Mouse (Mus musculus): ENCODE measurements around the gene Cutc. TPM values are rescaled to one million over a fixed set of nuclear protein-coding genes. Genes with fewer than 3 reads are reported as not detected.

Cutc gene
- 10.9 and 11.7 TPM in 2 replicates for polyA plus RNA-seq (2016; fragmentation: Nextera tagmentation; extraction: Ambion mirVana)

- peaks cover 28% of the 10 kb centered on the region for H3K36me3 ChIP-seq (replicated peaks)
- H3K27ac ChIP-seq, result peak within 1 kb of the TSS; percentile 97
- under 1% methylated on average over 62 of the region's 62 CpGs for WGBS
- ATAC-seq (ENCODE audit: low FRiP score), result peak; percentile 91
- no peaks in the 10 kb centered on the region for H3K27me3 ChIP-seq
- peaks cover 13% of the 10 kb centered on the region for H3K4me1 ChIP-seq
- peak within 1 kb of the TSS; percentile 68 for H3K4me2 ChIP-seq
- H3K9me3 ChIP-seq, result no peaks in the 10 kb centered on the region
- H3K9ac ChIP-seq, result peak within 1 kb of the TSS; percentile 72
- H3K4me3 ChIP-seq (replicated peaks), result peak within 1 kb of the TSS; percentile 65
Observed at GRCm38 (mm10) chr19:43752489-43753225, at the start of gene Cutc, which contains the start of gene Cox15. Cutc (plus strand) TSS chr19:43752996. Cox15 (minus strand) TSS chr19:43753000.

GRCm38 (mm10) chr19:43704211-43704610, 48.6 kb upstream of the Cutc start:
- no peak for ATAC-seq (ENCODE audit: low FRiP score)
- no peak overlapping the region for H3K4me3 ChIP-seq (replicated peaks)
- H3K9ac ChIP-seq, result no peak overlapping the region
- H3K4me2 ChIP-seq, result no peak overlapping the region
- H3K9me3 ChIP-seq, result no peaks in the 10 kb centered on the region
- peaks cover 45% of the 10 kb centered on the region for H3K36me3 ChIP-seq (replicated peaks)
- no peaks in the 10 kb centered on the region for H3K4me1 ChIP-seq
- H3K27me3 ChIP-seq, result no peaks in the 10 kb centered on the region
- H3K27ac ChIP-seq, result no peak overlapping the region
- WGBS, result 93% methylated on average over 11 of the region's 11 CpGs

- ATAC-seq (ENCODE audit: low FRiP score), result no peak
- H3K27me3 ChIP-seq, result no peaks in the 10 kb centered on the region
- H3K4me1 ChIP-seq, result no peaks in the 10 kb centered on the region
- no peaks in the 10 kb centered on the region for H3K9me3 ChIP-seq
- 93% methylated on average over 17 of the region's 17 CpGs for WGBS
- no peak overlapping the region for H3K4me3 ChIP-seq (replicated peaks)
- no peak overlapping the region for H3K27ac ChIP-seq
- no peak overlapping the region for H3K4me2 ChIP-seq
- peaks cover 43% of the 10 kb centered on the region for H3K36me3 ChIP-seq (replicated peaks)
- H3K9ac ChIP-seq, result no peak overlapping the region
Observed at GRCm38 (mm10) chr19:43704787-43705497, 47.9 kb upstream of the Cutc start.

GRCm38 (mm10) chr19:43708206-43708605, 44.6 kb upstream of the Cutc start:
- Histone ChIP-seq H3K4me2 (no peak overlapping the region), H3K4me1 (no peaks in the 10 kb centered on the region), H3K4me3 (replicated peaks) (no peak overlapping the region), H3K36me3 (replicated peaks) (peaks cover 33% of the 10 kb centered on the region), H3K9ac (no peak overlapping the region), H3K27me3 (no peaks in the 10 kb centered on the region), H3K27ac (no peak overlapping the region), H3K9me3 (no peaks in the 10 kb centered on the region)
- 94% methylated on average over 7 of the region's 7 CpGs for WGBS
- no peak for ATAC-seq (ENCODE audit: low FRiP score)

DNA sequence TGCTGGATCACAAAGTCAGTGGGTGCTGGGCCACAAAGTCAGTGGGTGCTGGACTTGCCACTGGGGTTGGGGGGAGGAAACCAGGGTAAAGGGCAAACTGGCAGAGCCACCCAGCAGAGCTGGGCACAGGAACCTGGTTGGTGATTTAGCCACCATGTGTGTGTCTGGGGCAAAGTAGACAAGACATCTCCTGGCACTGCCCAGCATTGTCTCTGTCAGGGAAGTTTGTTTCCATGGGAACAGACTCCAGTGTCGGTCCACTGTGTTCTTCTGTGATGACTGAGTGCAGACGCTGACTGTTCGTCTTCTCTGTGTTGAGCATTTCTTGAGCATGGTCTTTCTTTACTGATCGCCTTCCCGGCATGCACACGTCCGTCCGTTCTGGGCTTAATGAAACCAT, 43.5 kb upstream of the Cutc start:
- no peak overlapping the region for H3K9ac ChIP-seq
- H3K27me3 ChIP-seq, result no peaks in the 10 kb centered on the region
- no peak overlapping the region for H3K4me2 ChIP-seq
- ATAC-seq (ENCODE audit: low FRiP score), result no peak
- H3K4me3 ChIP-seq (replicated peaks), result no peak overlapping the region
- H3K27ac ChIP-seq, result no peak overlapping the region
- peaks cover 31% of the 10 kb centered on the region for H3K36me3 ChIP-seq (replicated peaks)
- H3K9me3 ChIP-seq, result no peaks in the 10 kb centered on the region
- no peaks in the 10 kb centered on the region for H3K4me1 ChIP-seq
- WGBS, result 78% methylated on average over 8 of the region's 8 CpGs

GRCm38 (mm10) chr19:43711159-43711916, 41.5 kb upstream of the Cutc start:
- ATAC-seq (ENCODE audit: low FRiP score), result no peak
- H3K9me3 ChIP-seq, result no peaks in the 10 kb centered on the region
- no peak overlapping the region for H3K4me3 ChIP-seq (replicated peaks)
- H3K9ac ChIP-seq, result no peak overlapping the region
- H3K4me2 ChIP-seq, result no peak overlapping the region
- no peak overlapping the region for H3K27ac ChIP-seq
- no peaks in the 10 kb centered on the region for H3K4me1 ChIP-seq
- H3K36me3 ChIP-seq (replicated peaks), result peaks cover 11% of the 10 kb centered on the region
- 65% methylated on average over 22 of the region's 22 CpGs for WGBS
- H3K27me3 ChIP-seq, result no peaks in the 10 kb centered on the region

DNA sequence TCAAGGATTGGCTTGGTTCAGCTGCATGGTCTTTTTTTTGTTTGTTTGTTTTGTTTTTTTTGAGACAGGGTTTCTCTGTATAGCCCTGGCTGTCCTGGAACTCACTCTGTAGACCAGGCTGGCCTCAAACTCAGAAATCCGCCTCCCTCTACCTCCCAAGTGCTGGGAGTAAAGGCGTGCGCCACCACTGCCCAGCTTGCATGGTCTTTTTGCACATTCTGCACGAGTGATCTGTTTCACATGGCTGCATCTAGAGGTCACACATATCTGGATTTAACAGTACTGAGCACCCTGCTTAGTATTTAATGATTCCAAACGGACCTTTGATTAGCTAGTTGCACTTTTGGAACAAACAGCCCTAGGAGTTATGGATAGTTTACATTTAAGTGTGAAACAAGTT, 40.8 kb upstream of the Cutc start:
- no peaks in the 10 kb centered on the region for H3K4me1 ChIP-seq
- no peaks in the 10 kb centered on the region for H3K27me3 ChIP-seq
- no peak overlapping the region for H3K9ac ChIP-seq
- H3K27ac ChIP-seq, result no peak overlapping the region
- 79% methylated on average over 5 of the region's 5 CpGs for WGBS
- no peak for ATAC-seq (ENCODE audit: low FRiP score)
- peaks cover 9% of the 10 kb centered on the region for H3K36me3 ChIP-seq (replicated peaks)
- H3K9me3 ChIP-seq, result no peaks in the 10 kb centered on the region
- no peak overlapping the region for H3K4me3 ChIP-seq (replicated peaks)
- no peak overlapping the region for H3K4me2 ChIP-seq

DNA sequence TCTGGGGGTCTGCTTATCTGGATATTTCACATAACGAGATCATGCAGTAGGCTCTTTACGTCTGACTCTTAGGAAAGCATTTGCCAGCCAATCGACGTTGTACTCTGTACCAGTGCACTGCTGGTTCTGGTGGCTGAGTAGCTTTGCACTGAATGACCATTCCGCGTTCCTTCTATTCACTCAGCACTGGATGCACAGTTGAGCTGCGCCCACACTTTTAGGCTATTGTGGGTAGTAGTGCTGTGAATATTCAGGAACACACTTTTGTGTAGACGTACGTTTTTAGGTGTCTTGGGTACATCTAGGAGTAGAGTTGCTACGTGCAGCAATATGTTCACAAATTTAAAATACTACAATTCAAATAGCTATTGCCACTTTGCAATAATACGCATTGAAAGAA, 32.7 kb upstream of the Cutc start:
- ATAC-seq (ENCODE audit: low FRiP score), result no peak
- H3K36me3 ChIP-seq (replicated peaks), result peaks cover 45% of the 10 kb centered on the region

GRCm38 (mm10) chr19:43722891-43723290, 29.9 kb upstream of the Cutc start:
- ATAC-seq (ENCODE audit: low FRiP score), result no peak
- Histone ChIP-seq H3K36me3 (replicated peaks) (peaks cover 61% of the 10 kb centered on the region), H3K27me3 (no peaks in the 10 kb centered on the region), H3K4me2 (no peak overlapping the region), H3K27ac (no peak overlapping the region), H3K9me3 (no peaks in the 10 kb centered on the region), H3K9ac (no peak overlapping the region), H3K4me1 (no peaks in the 10 kb centered on the region), H3K4me3 (replicated peaks) (no peak overlapping the region)
- WGBS, result 68% methylated on average over 8 of the region's 8 CpGs

More for the DNA sequence above, 32.7 kb upstream of the Cutc start:
- no peak overlapping the region for H3K27ac ChIP-seq
- H3K4me2 ChIP-seq, result no peak overlapping the region
- no peaks in the 10 kb centered on the region for H3K9me3 ChIP-seq
- no peaks in the 10 kb centered on the region for H3K27me3 ChIP-seq
- no peak overlapping the region for H3K9ac ChIP-seq
- WGBS, result 94% methylated on average over 11 of the region's 11 CpGs
- no peak overlapping the region for H3K4me3 ChIP-seq (replicated peaks)
- H3K4me1 ChIP-seq, result no peaks in the 10 kb centered on the region

- H3K9ac ChIP-seq, result no peak overlapping the region
- no peaks in the 10 kb centered on the region for H3K27me3 ChIP-seq
- no peaks in the 10 kb centered on the region for H3K4me1 ChIP-seq
- H3K9me3 ChIP-seq, result no peaks in the 10 kb centered on the region
- 90% methylated on average over 10 of the region's 10 CpGs for WGBS
- H3K27ac ChIP-seq, result no peak overlapping the region
- peaks cover 61% of the 10 kb centered on the region for H3K36me3 ChIP-seq (replicated peaks)
- no peak overlapping the region for H3K4me3 ChIP-seq (replicated peaks)
- ATAC-seq (ENCODE audit: low FRiP score), result no peak
- no peak overlapping the region for H3K4me2 ChIP-seq
Observed at GRCm38 (mm10) chr19:43723501-43723900, 29.3 kb upstream of the Cutc start.

- Histone ChIP-seq H3K27me3 (no peaks in the 10 kb centered on the region), H3K4me2 (no peak overlapping the region), H3K9ac (no peak overlapping the region), H3K9me3 (no peaks in the 10 kb centered on the region), H3K36me3 (replicated peaks) (peaks cover 57% of the 10 kb centered on the region), H3K4me3 (replicated peaks) (no peak overlapping the region), H3K27ac (no peak overlapping the region), H3K4me1 (no peaks in the 10 kb centered on the region)
- no peak for ATAC-seq (ENCODE audit: low FRiP score)
- WGBS, result 94% methylated on average over 20 of the region's 20 CpGs
Observed at GRCm38 (mm10) chr19:43724194-43724593, 28.6 kb upstream of the Cutc start.

GRCm38 (mm10) chr19:43724821-43725220, 28.0 kb upstream of the Cutc start:
- 85% methylated on average over 7 of the region's 7 CpGs for WGBS
- Histone ChIP-seq H3K4me3 (replicated peaks) (no peak overlapping the region), H3K9me3 (no peaks in the 10 kb centered on the region), H3K27ac (no peak overlapping the region), H3K4me1 (0 out of 2 replicates have a peak, but pooled peaks cover 2% of the 10 kb centered on the region), H3K9ac (no peak overlapping the region), H3K4me2 (no peak overlapping the region), H3K27me3 (no peaks in the 10 kb centered on the region), H3K36me3 (replicated peaks) (peaks cover 56% of the 10 kb centered on the region)
- no peak for ATAC-seq (ENCODE audit: low FRiP score)
